Mouse (Mus musculus) mesoderm, embryonic 11.5 days (tissue): ENCODE results near the gene Phf1.
"Not testable (repeated sequence)": the region's sequence is repeated elsewhere in the genome, so short reads cannot be mapped to it uniquely, and the experiment has no call there.

Experiments
- DNase-seq: peaks from one replicate; pipeline ENCODE4 v3.0.0-alpha.2; 2012; ENCODE audit warnings: low read depth, low spot score

Phf1 gene

DNA sequence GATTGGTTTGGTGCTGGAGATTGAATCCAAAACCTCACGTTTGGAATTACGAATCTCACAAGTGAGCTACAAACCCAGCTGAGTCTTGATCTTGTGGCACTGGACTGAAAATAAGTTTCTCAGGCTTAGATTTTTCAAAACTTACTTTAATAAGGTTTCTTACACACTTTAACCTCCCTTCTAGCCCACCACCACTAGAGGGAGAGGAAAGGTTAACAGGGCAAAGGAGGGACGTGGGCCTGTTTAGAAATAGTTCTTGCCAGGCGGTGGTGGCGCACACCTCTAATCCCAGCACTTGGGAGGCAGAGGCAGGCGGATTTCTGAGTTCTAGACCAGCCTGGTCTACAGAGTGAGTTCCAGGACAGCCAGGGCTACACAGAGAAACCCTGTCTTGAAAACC is 44.5 kb downstream of the Phf1 start:
- not testable (repeated sequence) for DNase-seq

DNA sequence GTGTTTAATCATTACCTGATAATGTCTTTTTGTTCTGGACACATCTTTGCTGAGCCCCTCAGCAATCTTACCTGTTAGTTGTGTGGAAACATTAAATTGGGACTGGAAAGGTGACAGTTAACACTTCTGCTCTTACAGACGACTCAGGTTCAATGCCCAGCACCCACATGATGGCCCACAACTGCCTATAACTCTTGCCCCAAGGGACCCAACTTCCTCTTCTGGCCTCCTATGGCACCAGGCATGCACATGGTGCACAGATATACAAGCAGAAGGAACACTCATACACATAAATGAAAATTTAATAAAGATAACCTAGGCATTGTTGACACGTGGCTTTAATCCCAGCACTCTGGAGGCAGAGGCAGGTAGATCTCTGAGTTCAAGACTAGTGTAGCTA is 46.6 kb downstream of the Phf1 start:
- DNase-seq: no peak

DNA sequence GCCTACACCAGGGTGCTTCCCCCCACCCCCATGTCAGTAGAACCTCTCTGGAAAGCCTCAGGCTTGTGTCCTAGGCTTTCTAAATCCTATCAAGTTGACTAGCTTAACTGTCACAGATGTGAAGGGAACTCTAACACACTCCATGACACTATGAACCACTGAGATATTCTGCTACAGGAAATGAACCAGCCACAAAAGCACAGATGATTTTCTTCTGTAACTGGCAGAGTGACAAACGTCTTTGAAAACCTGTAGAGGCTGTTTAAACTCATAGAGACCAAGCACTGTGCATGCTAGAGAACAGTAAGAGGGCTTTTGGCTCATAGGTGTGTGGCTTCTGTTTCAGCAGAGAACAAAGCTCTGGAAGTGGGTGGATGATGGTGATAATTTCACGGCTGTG is 48.2 kb downstream of the Phf1 start:
- DNase-seq: no peak

DNA sequence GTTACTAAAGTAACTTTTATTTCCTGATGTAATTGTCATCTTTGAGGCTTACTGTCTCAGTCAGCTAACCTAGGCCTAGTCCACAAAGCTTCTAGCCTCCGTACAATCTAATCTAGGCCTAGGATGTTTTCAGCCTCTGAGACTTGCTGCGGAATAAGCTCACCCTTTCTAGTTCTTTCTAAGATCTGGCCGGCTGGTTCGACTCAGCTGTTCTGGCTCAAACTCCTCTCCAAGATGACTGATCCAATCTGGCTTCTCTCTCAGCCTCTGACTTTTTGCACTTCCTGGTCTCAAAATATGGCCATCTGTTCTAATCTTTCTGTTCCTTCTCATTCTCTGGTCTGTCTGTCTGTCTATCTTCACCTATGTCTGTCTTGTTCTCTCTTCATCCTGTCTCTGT is 50.5 kb downstream of the Phf1 start:
- DNase-seq: no peak

DNA sequence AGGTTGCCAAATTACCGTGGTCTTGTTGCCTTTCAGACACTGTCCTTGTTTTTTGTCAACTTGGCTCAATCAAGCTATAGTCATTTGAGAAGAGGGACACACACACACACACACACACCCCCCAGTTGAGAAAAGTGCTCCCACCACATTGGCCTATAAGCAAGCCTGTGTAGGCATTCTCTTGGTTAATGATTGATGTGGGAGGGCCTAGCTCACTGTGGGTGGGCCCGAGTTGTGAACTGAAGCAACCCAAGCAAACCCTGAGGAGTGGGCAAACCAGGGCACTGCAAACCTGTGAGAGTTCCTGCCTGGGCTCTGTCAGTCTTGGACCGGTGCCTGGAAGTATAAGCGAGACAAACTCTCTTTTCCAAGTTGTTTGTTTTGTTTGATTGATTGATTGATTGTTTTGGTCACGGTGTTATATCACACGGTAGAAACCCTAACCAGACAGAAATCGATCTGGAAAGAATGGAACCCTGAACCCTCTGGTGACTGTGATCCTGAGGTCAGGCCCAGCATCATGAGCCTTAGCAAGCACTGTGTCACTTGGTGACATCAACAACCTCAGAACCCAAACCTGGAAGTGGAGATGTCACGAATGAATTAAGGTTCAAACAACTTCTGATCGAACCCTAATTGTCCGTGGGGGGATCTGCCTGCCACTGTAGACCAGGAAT is 52.8 kb downstream of the Phf1 start:
- DNase-seq: no peak
